Mouse (Mus musculus): ENCODE data around the gene Dnajb4.

GRCm38 (mm10) chr3:152213416-152213815 is 3.3 kb upstream of the Dnajb4 start:
- TF ChIP-seq POLR2A (IDR thresholded peaks at IDR 0.05; ENCODE audit: borderline replicate concordance, extremely low read depth, insufficient read depth, insufficient read length, poor library complexity, severe bottlenecking) (no peak), CTCF (IDR thresholded peaks at IDR 0.05; ENCODE audit: borderline replicate concordance, extremely low read depth, insufficient read depth, insufficient read length) (no peak)
